Comparison of ENCODE assay signal across 11 mouse cellular contexts in genomic region chr11:4299191-4299590, GRCm38 (mm10). TPM values are rescaled to one million over a fixed set of nuclear protein-coding genes. Genes with fewer than 3 reads are reported as not detected.
DNase-seq lines count a peak whose midpoint lies in the region; ATAC-seq and TF ChIP-seq lines count a peak whose summit lies in the region.
"Had no signal": no experiment of that assay in that cellular context is flagged by ENCODE, and none has a peak within 500 bp of the region (broad histone marks: within the 10 kb centered on the region; RNA-seq: fewer than 3 reads in every experiment).

No protein-coding gene starts in this region.

- no peak overlapping the region for H3K9ac ChIP-seq in forebrain, embryonic 13.5 days
- peak overlapping the region; percentile 4; the same call in 1 of the 2 replicates for H3K9ac ChIP-seq in CH12.LX (ENCODE audit: insufficient read depth, low read depth)
- no peak overlapping the region for H3K9ac ChIP-seq in kidney, postnatal 0 days (ENCODE audit: low read depth, low read length)
- no peak overlapping the region for H3K9ac ChIP-seq in midbrain, embryonic 15.5 days
- H3K9ac ChIP-seq: liver, postnatal 0 days had no signal

- DNase-seq in forebrain, embryonic 10.5 days (ENCODE audit: extremely low spot score, low spot score), result no peak
- no peak for DNase-seq in CH12.LX (ENCODE audit: extremely low read depth)
- peak; percentile 43 for DNase-seq in kidney, postnatal 0 days (ENCODE audit: low spot score)
- no peak for DNase-seq in retina, embryonic 14.5 days (ENCODE audit: low spot score)
- DNase-seq: liver, postnatal 0 days; right cerebral cortex, postnatal 4 days had no signal

- dilution Hi-C loops in CH12.LX (cut with MboI; ENCODE audit: extremely low pct_ligation_motif_present, extremely low pct_unique_long_range_greater_than_20kb, low sequenced_read_pairs), result no loop called here

- ATAC-seq in forebrain, embryonic 13.5 days, result no peak
- no peak for ATAC-seq in kidney, postnatal 0 days (replicated peaks; ENCODE audit: low FRiP score, low read depth)
- no peak for ATAC-seq in frontal cortex, adult (ENCODE audit: low TSS enrichment)
- ATAC-seq in midbrain, embryonic 15.5 days (replicated peaks), result no peak
- ATAC-seq: hindbrain, embryonic 16.5 days; liver, postnatal 0 days had no signal

- no peak for TF ChIP-seq POLR2A in CH12.LX (IDR thresholded peaks at IDR 0.05; ENCODE audit: low read depth, low read length)
- no peak for TF ChIP-seq POLR2A in embryonic fibroblast, embryonic 13.5 days (IDR thresholded peaks at IDR 0.05; ENCODE audit: low read depth, low read length)

- H3K4me2 ChIP-seq in forebrain, embryonic 13.5 days, result no peak overlapping the region
- H3K4me2 ChIP-seq in CH12.LX (ENCODE audit: insufficient read depth, low read depth, poor library complexity, severe bottlenecking), result 0 out of 2 replicates have a peak overlapping the region, but pooled peaks have one; percentile 4
- H3K4me2 ChIP-seq in kidney, postnatal 0 days (ENCODE audit: low read length), result no peak overlapping the region
- H3K4me2 ChIP-seq in midbrain, embryonic 15.5 days, result no peak overlapping the region

- H3K4me3 ChIP-seq in forebrain, embryonic 10.5 days, result no peak overlapping the region
- no peak overlapping the region for H3K4me3 ChIP-seq in forebrain, embryonic 13.5 days
- H3K4me3 ChIP-seq in CH12.LX (replicated peaks in 1 of 3; ENCODE audit: low read depth in 2 of 3, low read length in 2 of 3, poor library complexity in 1 of 3), result no peak overlapping the region
- H3K4me3 ChIP-seq in embryonic fibroblast, embryonic 13.5 days (ENCODE audit: insufficient read depth, low read length), result no peak overlapping the region
- H3K4me3 ChIP-seq in kidney, postnatal 0 days (replicated peaks; ENCODE audit: low read depth, low read length), result no peak overlapping the region
- H3K4me3 ChIP-seq in midbrain, embryonic 15.5 days, result no peak overlapping the region

- TF ChIP-seq EP300 in CH12.LX (IDR thresholded peaks at IDR 0.05; ENCODE audit: low read length), result no peak

- H3K27ac ChIP-seq in forebrain, embryonic 10.5 days, result peak overlapping the region; percentile 60
- no peak overlapping the region for H3K27ac ChIP-seq in forebrain, embryonic 13.5 days
- peak overlapping the region; percentile 60; the same call in 1 of the 2 replicates for H3K27ac ChIP-seq in CH12.LX (ENCODE audit: insufficient read depth, low read depth)
- peak overlapping the region; percentile 80 for H3K27ac ChIP-seq in embryonic fibroblast, embryonic 13.5 days (ENCODE audit: insufficient read depth, low read length)
- H3K27ac ChIP-seq in kidney, postnatal 0 days, result 0 out of 2 replicates have a peak overlapping the region, but pooled peaks have one; percentile 13
- no peak overlapping the region for H3K27ac ChIP-seq in midbrain, embryonic 15.5 days

- H3K27me3 ChIP-seq in forebrain, embryonic 10.5 days (ENCODE audit: poor library complexity, severe bottlenecking), result peaks cover 44% of the 10 kb centered on the region
- H3K27me3 ChIP-seq in forebrain, embryonic 13.5 days, result peaks cover 9% of the 10 kb centered on the region; the same call in 1 of the 2 replicates
- no peaks in the 10 kb centered on the region for H3K27me3 ChIP-seq in CH12.LX (replicated peaks)
- no peaks in the 10 kb centered on the region for H3K27me3 ChIP-seq in kidney, postnatal 0 days (ENCODE audit: insufficient read depth, low read length)
- no peaks in the 10 kb centered on the region for H3K27me3 ChIP-seq in midbrain, embryonic 15.5 days (replicated peaks)

- WGBS in forebrain, embryonic 10.5 days, result 50% methylated on average over 12 of the region's 12 CpGs
- 66% methylated on average over 12 of the region's 12 CpGs for WGBS in forebrain, embryonic 13.5 days
- whole genome bisulfite sequencing in kidney, postnatal 0 days, result 38% methylated on average over 12 of the region's 12 CpGs
- 60% methylated on average over 12 of the region's 12 CpGs for WGBS in midbrain, embryonic 15.5 days

- H3K36me3 ChIP-seq in forebrain, embryonic 10.5 days (replicated peaks), result no peaks in the 10 kb centered on the region
- H3K36me3 ChIP-seq in forebrain, embryonic 13.5 days (ENCODE audit: poor library complexity, severe bottlenecking), result no peaks in the 10 kb centered on the region
- no peaks in the 10 kb centered on the region for H3K36me3 ChIP-seq in CH12.LX (replicated peaks in 1 of 2; ENCODE audit: control insufficient read depth in 1 of 2, insufficient read depth in 1 of 2, low read length in 1 of 2)
- no peaks in the 10 kb centered on the region for H3K36me3 ChIP-seq in kidney, postnatal 0 days (ENCODE audit: insufficient read depth, low read length)
- no peaks in the 10 kb centered on the region for H3K36me3 ChIP-seq in midbrain, embryonic 15.5 days (replicated peaks)

- no peaks in the 10 kb centered on the region for H3K79me2 ChIP-seq in CH12.LX (replicated peaks; ENCODE audit: control insufficient read depth, extremely low read depth, insufficient read depth, poor library complexity, severe bottlenecking)

- TF ChIP-seq RAD21 in CH12.LX (IDR thresholded peaks at IDR 0.05; ENCODE audit: low read depth, low read length), result no peak

- H3K9me3 ChIP-seq in forebrain, embryonic 10.5 days, result no peaks in the 10 kb centered on the region
- no peaks in the 10 kb centered on the region for H3K9me3 ChIP-seq in forebrain, embryonic 13.5 days (replicated peaks)
- H3K9me3 ChIP-seq in CH12.LX (replicated peaks; ENCODE audit: low read length), result no peaks in the 10 kb centered on the region
- no peaks in the 10 kb centered on the region for H3K9me3 ChIP-seq in kidney, postnatal 0 days (replicated peaks; ENCODE audit: low read length)
- no peaks in the 10 kb centered on the region for H3K9me3 ChIP-seq in midbrain, embryonic 15.5 days

- TF ChIP-seq CTCF in CH12.LX (conservative IDR thresholded peaks at IDR 0.05 in 1 of 2, IDR thresholded peaks at IDR 0.05 in 1 of 2; ENCODE audit: low read depth in 2 of 2, low read length in 2 of 2), result no peak
- no peak for TF ChIP-seq CTCF in embryonic fibroblast, embryonic 13.5 days (IDR thresholded peaks at IDR 0.05; ENCODE audit: borderline replicate concordance, insufficient read depth, low read length)
- no peak for TF ChIP-seq CTCF in kidney, postnatal 0 days (IDR thresholded peaks at IDR 0.05; ENCODE audit: low read depth)

- in situ Hi-C loops in CH12.LX (cut with MboI; ENCODE audit: low pct_ligation_motif_present, low pct_unique_long_range_greater_than_20kb, low sequenced_read_pairs), result loop anchor here (5.0 kb wide), 1 partner anchor 48 kb away; no protein-coding TSS in a partner anchor

- peaks cover 54% of the 10 kb centered on the region for H3K4me1 ChIP-seq in forebrain, embryonic 10.5 days
- H3K4me1 ChIP-seq in forebrain, embryonic 13.5 days, result 0 out of 2 replicates have a peak, but pooled peaks cover 7% of the 10 kb centered on the region
- peaks cover 41 to 80% of the 10 kb centered on the region in 2 experiments for H3K4me1 ChIP-seq in CH12.LX (ENCODE audit: control insufficient read depth in 1 of 2, insufficient read depth in 2 of 2)
- H3K4me1 ChIP-seq in embryonic fibroblast, embryonic 13.5 days (ENCODE audit: control insufficient read depth, insufficient read depth, low read length), result peaks cover 39% of the 10 kb centered on the region
- peaks cover 20% of the 10 kb centered on the region; the same call in 1 of the 2 replicates for H3K4me1 ChIP-seq in kidney, postnatal 0 days (replicated peaks; ENCODE audit: insufficient read depth, low read length)
- no peaks in the 10 kb centered on the region for H3K4me1 ChIP-seq in midbrain, embryonic 15.5 days

TF ChIP-seq in CH12.LX, 34 proteins besides CTCF, POLR2A, EP300 and RAD21:
- no peak for TF ChIP-seq ELF1 (IDR thresholded peaks at IDR 0.05; ENCODE audit: low read depth, low read length)
- TF ChIP-seq NRF1 (IDR thresholded peaks at IDR 0.05; ENCODE audit: low read depth, low read length), result no peak
- peak; percentile 25; the same call in 1 of the 2 replicates for TF ChIP-seq BHLHE40 (IDR thresholded peaks at IDR 0.05; ENCODE audit: low read depth, low read length)
- no peak for TF ChIP-seq GABPA (IDR thresholded peaks at IDR 0.05; ENCODE audit: insufficient replicate concordance, low read depth, low read length)
- no peak for TF ChIP-seq USF2 (conservative IDR thresholded peaks at IDR 0.05; ENCODE audit: low read depth, low read length)
- TF ChIP-seq MAZ (IDR thresholded peaks at IDR 0.05; ENCODE audit: low read depth, low read length), result no peak

RNA-seq across cellular contexts. Expression of gene Lif, which starts 41.8 kb away (rescaled TPM):
- 0.11 TPM in 1 of 2 replicates, not detected in the other for polyA plus RNA-seq in forebrain, embryonic 10.5 days (2016; fragmentation: Nextera tagmentation; extraction: Ambion mirVana)
- polyA plus RNA-seq in forebrain, embryonic 13.5 days (2015; fragmentation: Nextera tagmentation; extraction: Ambion mirVana), result 0.04 TPM in 1 of 2 replicates, not detected in the other
- 0.42 and 1.8 TPM in 2 replicates for total RNA-seq in CH12.LX (2012; rRNA removed)
- 0.05 and 0.15 TPM in 2 replicates for total RNA-seq in CH12.LX (2014; rRNA removed)
- polyA plus RNA-seq in CH12.LX (2012; ENCODE audit: insufficient read length, low read depth), result 0.07 and 0.17 TPM in 2 replicates
- polyA plus RNA-seq in embryonic fibroblast, embryonic 13.5 days (2011; ENCODE audit: insufficient read length, low read depth, missing spikeins), result 17.0 and 20.3 TPM in 2 replicates
- polyA plus RNA-seq in kidney, postnatal 0 days (2015; fragmentation: Nextera tagmentation; extraction: Ambion mirVana), result 0.11 and 0.24 TPM in 2 replicates
- polyA plus RNA-seq in midbrain, embryonic 15.5 days (2015; fragmentation: Nextera tagmentation; extraction: Ambion mirVana), result 0.05 TPM in 1 of 2 replicates, not detected in the other
- polyA plus RNA-seq: liver, postnatal 0 days had no signal

Comparison
In these comparisons a context has a peak if more than half of its experiments do, and no peak if none do; other contexts are left out.
1. H3K27ac ChIP-seq: peak in forebrain, embryonic 10.5 days (single experiment), CH12.LX (single experiment), embryonic fibroblast, embryonic 13.5 days (single experiment) and kidney, postnatal 0 days (single experiment); none in forebrain, embryonic 13.5 days (single experiment) and midbrain, embryonic 15.5 days (single experiment).
2. RNA of gene Lif, which starts 41.8 kb away (polyA plus RNA-seq): 17.0 to 20.3 TPM in embryonic fibroblast, embryonic 13.5 days; 0.07 to 0.17 TPM in CH12.LX, 0.11 TPM in forebrain, embryonic 10.5 days, 0.11 to 0.24 TPM in kidney, postnatal 0 days, 0.04 TPM in forebrain, embryonic 13.5 days and 0.05 TPM in midbrain, embryonic 15.5 days; every median in the first group is over 10 times any median in the second.